Mouse (Mus musculus): ENCODE measurements around the gene Irf5. TPM values are rescaled to one million over a fixed set of nuclear protein-coding genes. Genes with fewer than 3 reads are reported as not detected.
"Not testable (repeated sequence)": the region's sequence is repeated elsewhere in the genome, so short reads cannot be mapped to it uniquely, and the experiment has no call there.

Gene Irf5
- total RNA-seq, 2 experiments from 2014 or later: 2.9 to 3.9 TPM

DNA sequence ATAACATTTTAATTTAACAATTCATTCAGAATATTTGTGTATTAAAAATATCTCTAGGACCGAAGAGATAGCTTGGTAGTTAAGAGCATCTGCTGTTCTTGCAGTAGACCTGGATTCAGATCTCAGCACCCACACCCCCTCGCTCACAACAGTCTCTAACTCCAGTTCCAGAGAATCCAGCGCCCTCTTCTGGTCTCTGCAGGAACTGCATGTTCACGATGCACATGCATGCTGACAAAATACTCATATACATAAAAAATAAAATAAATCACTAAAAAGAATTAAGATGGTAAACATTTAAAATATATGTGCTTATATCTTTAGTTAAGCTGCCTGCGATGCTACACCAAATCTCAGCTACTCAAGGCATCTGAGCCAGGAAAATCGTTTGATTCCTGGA is 1.2 kb upstream of the Irf5 start:
- DNase-seq (ENCODE audit: low spot score): no peak

DNA sequence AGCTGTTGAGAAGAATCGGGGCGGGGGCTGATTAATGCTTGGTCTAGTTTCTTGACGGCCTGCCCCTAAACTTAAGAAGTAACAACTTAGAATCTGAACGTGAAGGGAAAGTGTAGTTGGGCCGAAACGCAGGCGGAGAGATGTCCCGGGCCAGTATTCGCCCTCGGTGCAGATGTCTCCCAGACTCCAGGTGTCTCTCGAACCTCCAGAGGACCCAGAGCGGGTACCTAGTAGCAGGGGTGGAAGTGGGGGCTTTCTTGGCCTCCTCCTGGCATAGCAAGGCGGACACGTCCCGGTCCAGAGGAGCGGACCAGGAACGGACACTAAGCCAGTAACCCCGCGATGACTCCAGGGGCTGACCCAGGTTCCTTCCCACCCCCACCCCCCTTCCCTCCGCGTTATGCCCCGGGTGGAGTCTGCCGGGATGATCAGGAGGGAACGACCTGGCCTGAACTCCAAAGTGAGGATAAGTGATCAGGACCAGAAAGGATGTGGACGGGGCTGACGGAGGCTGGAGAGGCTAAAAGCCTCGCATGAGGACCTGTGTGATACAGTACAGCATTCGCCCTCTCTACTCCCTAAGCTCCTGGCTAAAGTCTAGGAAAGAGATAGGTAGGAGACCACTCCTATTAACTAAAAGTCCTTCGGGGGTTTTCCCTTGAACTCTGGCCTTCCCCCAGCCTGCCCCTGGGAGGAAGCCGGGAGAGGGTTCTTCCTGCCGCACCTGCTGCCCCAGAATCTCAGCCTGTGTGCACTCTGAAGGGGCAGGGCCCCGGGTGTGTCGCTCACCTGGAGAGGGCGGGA is 1.1 kb downstream of the Irf5 start:
- no peak for DNase-seq (ENCODE audit: low spot score)

DNA sequence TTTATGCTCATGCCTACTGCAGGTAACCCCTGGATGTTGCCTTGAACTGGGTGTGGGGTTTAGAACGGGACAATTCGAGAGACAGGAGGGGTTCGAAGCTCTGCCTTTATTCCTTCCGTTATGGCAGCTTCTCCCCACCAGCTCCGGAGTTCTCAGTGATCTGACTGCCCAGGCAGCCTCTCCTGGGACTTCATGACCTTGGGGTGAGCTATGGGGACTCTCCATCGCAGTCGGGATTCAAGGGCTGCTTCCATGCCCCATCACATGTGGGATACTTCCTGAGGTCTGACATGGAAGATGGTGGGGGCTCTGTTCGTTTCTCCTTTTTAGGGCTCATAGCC is 1.7 kb downstream of the Irf5 start:
- DNase-seq (ENCODE audit: low spot score): no peak

DNA sequence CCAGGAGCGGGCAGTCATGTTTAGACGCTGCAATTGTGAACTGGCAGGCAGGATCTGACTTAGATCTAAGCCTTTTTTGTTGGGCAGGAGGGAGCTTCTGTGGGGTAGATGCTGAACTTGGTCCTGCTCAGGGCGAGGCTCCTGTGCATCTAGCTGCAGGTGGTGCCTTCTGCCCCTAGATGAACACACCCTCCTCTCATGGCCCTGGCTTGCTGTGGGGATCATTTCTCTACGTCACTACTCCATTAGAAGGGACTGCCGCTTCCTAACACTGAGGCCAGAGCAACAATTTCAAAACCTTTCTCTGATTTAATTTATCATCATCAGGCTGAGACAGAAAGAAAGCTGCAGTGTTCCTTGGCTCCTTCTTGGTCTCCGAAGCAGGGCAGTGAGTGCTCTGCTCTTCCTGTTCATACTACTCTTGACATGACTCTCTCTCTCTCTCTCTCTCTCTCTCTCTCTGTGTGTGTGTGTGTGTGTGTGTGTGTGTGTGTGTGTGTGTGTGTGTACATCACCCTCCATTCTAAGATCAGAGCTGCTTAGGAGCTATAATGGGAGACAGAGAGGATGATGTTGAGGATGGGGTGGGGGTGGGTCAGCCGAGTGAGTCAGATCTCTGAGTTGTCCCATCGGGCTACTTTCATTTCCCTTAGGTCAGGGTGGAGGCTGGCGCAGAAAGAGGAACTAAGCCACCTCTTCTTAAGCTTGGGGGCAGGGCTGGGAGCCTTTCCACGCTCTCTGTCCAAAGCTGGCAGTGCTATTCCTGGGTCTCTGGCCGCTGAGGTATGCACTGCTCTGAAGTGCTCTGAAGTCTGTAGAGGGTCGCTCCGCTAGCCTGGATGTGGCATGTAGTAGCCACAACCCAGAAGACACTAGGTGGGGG is 2.4 kb downstream of the Irf5 start:
- no peak for DNase-seq (ENCODE audit: low spot score)

DNA sequence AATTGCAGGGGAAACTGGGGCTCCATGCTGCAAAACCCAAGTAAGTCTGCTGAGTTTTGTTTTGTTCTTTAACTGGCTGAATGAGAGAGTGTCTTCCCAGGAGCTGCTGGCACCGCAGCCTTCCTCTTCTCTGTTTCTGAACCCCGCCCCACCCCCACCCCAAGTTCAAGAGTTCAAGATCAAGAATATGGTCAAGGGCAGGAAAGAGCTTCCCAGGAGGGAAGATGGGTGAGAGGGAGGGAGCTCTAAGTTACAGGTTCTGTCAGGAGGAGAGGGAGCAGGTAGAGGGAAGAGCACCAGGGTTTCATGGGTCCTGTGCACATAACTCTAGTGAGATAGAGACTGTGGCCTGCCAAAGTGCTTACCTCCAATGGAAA is 3.0 kb downstream of the Irf5 start:
- DNase-seq (ENCODE audit: low spot score): no peak

DNA sequence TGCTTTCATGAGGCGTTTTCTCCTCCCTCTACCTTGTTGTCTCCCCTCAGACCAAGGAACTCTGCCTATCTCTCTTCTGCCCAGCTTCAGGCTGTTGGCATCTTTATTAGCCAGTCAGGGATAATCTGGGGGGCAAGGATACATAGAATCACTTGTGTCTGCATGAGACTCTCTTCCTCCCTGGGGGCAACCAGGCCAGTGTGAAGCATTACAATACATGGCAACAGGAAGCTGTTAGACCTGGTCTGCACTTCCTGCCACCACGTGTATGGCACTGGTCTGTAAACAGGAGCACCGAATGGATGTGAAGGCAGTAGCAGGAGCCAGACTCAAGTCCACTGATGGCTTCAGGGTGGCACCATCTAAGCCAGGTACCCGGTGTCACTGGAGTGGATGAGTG is 3.6 kb downstream of the Irf5 start:
- no peak for DNase-seq (ENCODE audit: low spot score)

DNA sequence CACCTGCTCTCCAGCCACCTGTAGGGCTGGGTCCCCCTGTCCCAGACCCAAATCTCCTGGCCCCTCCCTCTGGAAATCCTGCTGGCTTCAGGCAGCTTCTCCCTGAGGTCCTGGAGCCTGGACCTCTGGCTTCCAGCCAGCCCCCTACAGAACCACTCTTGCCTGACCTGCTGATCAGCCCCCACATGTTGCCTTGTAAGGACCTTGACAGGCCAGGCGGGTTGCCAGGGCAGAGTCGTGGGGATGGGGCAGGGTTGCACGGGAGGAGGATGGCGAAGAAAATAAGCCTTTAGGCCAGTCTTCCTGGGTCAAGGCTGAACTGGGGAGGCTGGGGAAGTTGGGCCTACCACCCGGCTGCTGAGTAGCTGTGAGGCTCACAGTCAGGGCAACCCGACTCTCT is 8.9 kb downstream of the Irf5 start:
- DNase-seq (ENCODE audit: low spot score): no peak

DNA sequence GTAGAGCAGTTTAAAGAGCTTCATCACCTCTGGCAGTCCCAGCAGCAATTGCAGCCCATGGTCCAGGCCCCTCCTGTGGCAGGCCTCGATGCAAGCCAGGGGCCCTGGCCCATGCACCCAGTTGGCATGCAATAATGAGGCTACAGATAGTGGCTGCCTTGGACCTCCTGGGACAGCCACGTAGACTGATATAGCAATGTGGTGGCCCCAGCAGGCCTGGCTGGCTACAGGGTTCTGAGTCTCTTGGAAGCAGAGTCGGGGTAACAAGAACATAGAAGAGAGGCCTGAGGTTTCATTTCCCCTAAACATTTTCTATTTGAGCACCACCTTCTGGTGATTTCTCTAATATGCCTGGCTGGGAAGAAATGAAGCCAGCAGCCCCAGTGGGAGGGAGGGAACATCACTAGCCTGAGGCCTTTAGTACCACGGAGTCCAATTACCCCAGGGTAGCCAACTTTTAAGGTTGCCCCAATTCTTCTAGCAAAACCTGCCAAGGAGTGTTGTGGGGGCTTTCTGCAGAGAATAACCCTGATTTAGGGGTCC is 10.3 kb downstream of the Irf5 start:
- peak; percentile 58 for DNase-seq (ENCODE audit: low spot score)

DNA sequence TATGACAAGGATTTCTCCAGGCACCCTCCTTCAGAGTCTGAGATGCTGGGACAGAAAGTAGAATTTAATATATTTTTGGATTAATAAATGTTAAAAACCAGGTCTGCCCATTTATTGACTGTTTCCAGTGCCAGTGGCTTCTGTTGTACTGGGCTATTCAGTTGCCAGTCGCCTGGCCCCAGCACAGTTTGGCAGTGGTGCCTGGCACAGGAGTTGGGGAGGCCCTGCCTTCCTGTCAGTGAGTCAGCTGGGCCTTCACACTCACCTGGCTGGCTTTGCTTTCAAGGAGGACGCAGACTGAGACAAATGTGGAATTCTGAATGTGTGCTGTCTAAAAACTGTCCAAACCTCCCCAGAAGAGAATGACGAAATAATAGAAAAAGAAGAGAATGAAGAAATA is 10.8 kb downstream of the Irf5 start:
- DNase-seq (ENCODE audit: low spot score): no peak

DNA sequence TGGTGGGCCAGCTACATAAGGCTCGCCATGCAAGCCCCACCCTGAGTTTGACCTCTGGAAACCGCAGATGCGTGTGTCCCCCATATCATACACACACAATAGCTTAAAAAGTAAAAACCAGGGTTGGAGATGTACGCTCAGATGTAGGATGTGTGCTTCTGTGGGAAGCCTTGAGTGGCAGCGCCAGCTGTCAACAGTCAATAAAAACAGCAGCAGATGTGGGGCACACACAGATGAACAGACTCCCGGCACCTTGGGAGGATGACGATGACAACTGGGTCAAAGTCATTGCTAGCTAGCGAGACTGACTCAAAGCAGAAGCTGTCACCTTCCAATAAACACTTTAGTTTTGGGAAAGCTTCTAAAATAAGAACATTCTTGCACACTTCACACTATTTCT is 13.1 kb downstream of the Irf5 start:
- no peak for DNase-seq (ENCODE audit: low spot score)

DNA sequence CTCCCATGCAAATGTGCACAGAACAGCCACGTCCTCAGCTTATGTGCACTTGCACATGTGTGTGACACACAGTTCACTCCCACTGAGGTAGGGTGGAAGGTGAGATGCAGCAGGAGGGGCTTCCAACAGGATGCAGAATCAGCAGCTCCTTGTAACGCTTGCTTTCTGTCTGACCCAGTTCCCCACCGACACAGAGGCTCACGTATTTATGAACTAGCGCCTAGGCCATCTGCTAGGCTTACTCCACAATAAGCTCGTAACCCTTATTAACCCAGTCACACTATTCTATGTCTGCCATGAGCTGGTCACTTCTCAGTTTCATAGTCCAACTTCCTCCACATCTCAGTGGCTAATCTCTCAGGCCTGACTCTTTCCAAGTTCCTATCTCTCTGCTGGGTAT is 13.8 kb downstream of the Irf5 start:
- no peak for DNase-seq (ENCODE audit: low spot score)

DNA sequence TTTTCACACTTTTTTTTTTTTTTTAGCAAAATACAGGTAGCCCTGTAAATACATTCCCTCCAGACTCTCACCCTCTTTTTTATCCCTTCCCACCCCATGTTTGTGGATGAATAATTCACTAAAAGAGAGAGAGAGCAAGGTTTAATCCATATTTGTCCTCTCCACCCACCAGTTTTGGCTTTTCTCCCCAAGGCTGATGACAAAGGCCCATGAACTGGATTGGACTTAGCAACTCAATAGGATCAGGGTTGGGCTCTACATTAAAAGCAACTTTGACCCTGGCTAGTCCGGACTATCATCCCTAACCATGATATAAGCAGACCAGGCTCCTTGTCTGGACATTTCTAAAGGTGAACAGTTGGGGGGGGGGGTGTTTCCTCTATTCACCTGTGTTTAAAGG is 14.5 kb downstream of the Irf5 start:
- no peak for DNase-seq (ENCODE audit: low spot score)

DNA sequence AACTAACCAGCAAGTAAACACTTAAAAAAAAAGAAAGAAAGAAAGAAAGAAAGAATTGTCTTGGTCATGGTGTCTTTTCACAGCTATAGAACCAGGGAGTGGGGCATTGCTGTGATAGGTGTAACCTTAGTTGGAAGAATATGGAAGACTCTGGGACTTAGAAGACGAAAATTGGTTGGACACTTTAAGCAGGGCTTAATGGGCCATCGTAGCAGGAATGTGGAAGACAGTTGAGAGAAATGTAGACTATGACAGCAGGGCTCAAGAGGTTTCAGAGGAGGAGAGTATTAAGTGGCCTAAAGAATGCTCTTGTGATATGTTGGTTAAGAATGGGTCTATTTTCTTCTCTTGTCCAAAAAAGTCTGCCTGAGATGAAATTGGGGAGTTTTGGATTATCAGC is 19.2 kb downstream of the Irf5 start:
- DNase-seq (ENCODE audit: low spot score): no peak

DNA sequence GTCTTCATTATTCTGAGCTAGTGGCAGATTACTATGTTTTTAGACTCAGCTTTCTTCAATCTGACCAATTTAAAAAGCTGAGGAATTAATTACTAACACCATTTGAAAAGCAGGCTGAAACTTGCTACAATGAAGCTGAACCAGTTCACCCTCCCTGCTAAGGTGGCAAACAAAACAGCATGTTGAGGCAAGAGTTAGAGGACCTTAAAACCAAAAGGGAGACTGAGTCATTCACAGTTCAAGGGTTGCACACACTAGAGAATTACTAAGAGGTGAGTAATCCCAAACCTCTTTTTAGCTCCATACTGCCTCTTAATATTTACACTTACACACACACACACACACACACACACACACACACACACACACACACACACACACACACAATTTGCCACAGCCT is 21.2 kb downstream of the Irf5 start:
- DNase-seq (ENCODE audit: low spot score): no peak

DNA sequence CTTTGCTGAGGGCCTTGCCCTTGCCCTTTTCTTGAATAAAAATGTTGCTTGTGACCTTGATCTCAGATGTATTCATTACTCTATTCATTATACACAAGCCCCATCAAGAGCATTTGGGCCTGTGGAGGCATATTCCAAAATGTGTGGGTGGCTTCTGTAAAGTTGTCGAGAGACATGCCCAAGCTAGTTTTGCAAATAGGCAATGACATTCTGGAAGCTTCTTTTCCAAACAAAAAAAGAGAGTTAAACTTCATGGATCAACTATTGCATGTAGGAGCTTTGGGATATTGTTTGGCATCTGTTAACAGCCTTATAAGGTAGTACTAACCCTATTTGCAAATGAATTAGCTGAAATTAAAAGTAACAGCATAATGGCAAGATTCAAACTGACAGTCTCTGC is 21.7 kb downstream of the Irf5 start:
- no peak for DNase-seq (ENCODE audit: low spot score)

DNA sequence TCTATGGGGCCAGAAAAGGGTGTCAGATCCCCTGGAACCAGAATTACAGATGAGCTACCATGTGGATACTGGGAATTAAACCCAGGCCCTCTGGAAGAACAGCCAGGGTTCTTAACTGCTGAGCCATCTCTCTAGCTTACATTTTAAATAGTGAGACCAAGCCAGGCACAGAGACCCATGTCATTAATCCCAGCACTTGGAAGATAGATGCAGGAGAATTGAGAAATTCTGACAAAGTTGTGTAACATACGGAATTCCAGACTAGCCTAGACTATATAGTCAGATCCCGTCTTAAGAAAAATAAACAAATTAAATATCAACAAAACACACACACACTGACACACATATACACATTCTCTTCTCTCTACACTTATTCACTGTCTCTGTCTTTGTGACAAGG is 26.1 kb downstream of the Irf5 start:
- DNase-seq (ENCODE audit: low spot score): no peak

DNA sequence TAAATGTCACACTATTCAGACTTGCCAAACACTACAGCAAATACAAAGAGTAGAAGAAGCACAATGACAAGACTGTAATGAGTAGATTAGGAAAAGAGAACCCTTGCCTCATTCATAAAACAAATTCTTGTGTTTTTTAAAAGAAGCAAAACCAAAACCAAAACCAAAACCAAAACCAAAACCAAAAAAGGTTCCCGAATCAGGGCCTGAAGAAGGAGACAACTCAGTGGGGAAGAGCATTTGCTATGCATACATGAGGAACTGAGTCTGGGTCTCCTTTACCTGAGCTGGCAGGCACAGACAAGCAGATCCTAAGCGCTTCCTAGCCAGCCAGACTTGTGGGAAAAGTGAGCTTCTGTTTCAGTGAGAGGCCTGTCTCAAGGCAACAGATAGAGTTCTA is 30.7 kb downstream of the Irf5 start:
- no peak for DNase-seq (ENCODE audit: low spot score)

DNA sequence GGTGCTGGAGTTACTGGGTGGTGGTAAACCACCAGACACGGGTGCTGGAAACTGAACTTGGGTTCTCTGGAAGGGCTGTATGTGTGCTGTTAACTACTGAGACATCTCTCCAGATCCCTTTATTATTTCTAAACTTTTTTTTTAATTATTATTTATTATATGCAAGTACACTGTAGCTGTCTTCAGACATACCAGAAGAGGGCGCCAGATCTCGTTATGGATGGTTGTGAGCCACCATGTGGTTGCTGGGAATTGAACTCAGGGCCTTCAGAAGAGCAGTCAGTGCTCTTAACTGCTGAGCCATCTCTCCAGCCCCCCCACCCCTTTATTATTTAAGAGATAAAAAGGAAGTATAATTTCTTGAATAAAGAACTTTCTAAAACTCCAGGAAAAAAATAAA is 50.0 kb downstream of the Irf5 start:
- DNase-seq (ENCODE audit: low spot score): not testable (repeated sequence)

DNA sequence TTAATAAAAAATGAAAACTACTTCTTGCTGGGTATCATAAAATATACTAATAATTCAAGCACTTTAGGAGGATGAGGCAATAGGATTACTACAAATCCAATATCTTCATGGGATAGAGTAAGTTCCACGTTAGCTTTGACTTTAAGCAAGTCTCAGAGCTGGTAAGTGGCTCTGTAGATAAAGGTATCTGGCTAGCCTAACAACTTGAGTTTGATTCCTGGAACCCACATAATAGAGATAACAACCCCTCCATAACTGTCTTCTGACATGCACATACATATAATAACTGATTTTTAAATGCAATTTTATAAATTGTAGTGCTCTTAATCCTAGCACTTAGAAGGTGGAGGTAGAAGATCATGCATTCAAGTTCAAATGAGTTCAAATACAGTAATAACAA is 54.3 kb downstream of the Irf5 start:
- DNase-seq (ENCODE audit: low spot score): no peak

DNA sequence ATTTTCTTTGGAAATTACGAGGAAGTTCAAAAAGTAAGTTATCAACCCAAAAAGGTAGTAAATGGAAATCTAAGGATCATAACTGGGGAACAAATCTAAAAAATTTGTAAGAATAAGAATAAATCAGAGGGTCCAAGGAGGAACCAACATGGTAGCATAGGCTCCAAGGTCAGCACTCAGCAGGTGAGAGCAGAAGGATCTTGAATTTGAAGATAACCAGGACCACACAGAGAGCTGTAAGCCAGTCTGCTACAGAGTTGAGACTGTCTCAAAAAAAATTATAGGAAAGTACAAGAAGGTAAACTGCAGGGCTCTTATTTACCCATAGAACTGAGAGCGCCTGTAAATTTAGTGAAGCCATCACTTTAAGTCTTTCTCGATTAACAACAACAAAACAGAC is 54.8 kb downstream of the Irf5 start:
- DNase-seq (ENCODE audit: low spot score): no peak

Measured in gastrocnemius, adult 18-20 months (tissue).